Mouse (Mus musculus) MEL-GATA-1-ER (cell line): ENCODE measurements around the gene Sh3pxd2a.

Experiments used
- DNase-seq: peaks from one replicate; pipeline ENCODE4 v3.0.0-alpha.2; 2012; ENCODE audit warnings: low read depth; ENCODE audit errors: extremely low read depth

Sh3pxd2a gene

GRCm38 (mm10) chr19:47282688-47283215, 181.4 kb downstream of the Sh3pxd2a start:
- DNase-seq = no peak

DNA sequence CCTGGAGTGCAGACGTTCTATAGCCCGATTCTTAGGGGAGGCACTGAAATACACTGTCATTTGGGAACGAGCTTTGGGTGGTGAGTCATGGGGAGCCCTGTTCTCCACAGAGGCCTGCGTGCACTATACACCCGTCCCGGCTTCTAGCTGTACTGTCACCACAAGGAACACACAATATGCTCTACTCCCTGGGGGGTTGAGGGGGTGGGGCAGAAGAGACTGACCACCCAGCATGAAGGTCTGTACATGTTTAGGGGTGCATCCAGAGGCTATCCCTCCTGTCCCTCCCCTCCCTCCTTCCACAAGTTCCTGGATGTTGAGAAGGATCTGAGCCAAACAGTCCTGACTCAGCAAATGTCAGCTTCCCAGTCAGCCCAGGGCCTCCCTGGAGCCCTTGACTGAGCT, 182.1 kb downstream of the Sh3pxd2a start:
- DNase-seq = no peak

DNA sequence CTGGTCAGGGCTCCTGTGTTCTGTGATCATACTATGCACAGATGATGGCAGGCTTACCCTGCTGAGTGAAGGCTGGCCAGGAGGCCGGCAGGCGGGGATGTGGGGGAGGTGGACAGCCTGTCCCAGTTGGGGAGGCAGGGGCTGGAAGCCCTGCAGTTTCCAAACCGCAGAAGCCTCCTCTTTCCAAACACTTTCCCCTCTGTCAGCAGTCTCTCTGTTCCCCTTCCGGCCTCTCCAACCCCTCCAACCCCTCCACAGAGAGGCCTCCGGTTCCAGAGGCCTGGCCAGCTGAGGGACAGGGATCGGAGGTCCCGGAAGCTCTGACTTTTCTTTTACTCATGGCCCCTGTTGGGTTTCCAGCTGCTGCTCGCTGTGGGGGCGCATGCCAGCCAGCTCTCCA, 183.3 kb downstream of the Sh3pxd2a start:
- DNase-seq = no peak

DNA sequence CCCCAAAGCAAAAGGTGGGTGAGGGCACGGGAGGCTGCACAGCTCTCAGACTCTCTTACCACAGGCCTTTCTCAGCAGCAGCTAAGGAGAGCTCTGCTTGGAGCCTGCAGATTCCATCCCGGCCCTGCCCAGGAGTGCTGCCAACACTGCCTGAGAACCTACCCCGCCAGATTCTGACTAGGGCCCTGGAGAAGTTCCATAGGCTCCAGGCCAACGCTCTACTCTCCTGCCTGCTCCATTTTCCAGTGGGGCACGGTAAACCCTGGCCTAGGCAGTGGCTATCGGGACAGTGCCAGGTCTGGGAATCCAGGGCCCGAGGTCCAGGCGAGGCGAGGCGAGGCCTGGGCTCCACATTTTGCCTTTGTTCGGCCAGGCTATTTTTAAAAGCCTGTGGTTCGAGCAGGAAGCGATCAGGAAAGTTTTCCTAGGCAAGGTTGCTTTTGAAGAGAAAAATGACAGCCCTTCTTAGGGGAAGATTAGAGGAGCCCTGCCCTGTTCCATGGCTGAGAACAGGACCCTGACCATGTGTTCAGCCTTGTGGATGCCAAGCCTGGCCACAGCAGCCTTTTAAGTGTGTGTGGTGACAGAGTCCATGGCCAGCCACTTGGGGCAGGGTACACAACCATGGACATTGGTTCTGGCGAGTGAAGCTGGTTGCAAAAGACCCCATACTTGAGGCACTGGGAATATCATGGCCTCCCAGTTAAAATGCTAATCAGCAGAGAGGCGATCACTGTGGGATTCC, 184.2 kb downstream of the Sh3pxd2a start:
- no peak for DNase-seq

- no peak for DNase-seq
These were observed 184.8 kb downstream of the Sh3pxd2a start for GRCm38 (mm10) chr19:47279372-47279771.

GRCm38 (mm10) chr19:47276730-47277129, 187.5 kb downstream of the Sh3pxd2a start:
- no peak for DNase-seq

DNA sequence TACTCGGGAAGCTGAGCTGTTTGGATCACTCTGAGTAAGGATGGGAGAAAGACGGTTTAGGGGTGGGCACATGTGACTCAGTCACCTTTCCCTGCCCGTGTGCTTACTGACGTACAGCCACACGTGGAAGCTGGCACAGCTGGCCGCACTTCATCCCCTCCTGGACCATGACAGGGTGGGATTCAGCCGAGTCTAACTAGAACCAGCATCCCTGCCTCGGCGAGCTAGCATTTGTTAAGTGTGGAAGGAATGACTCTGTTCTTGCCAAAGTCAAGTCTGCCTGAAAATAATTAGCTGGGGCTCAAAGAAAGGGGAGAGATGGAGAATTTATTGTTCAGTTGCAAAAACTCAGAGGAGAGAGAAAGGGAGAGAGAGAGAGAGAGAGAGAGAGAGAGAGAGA, 193.7 kb downstream of the Sh3pxd2a start:
- no peak for DNase-seq

- DNase-seq = no peak
These were observed 194.5 kb downstream of the Sh3pxd2a start for GRCm38 (mm10) chr19:47269729-47270128.

DNA sequence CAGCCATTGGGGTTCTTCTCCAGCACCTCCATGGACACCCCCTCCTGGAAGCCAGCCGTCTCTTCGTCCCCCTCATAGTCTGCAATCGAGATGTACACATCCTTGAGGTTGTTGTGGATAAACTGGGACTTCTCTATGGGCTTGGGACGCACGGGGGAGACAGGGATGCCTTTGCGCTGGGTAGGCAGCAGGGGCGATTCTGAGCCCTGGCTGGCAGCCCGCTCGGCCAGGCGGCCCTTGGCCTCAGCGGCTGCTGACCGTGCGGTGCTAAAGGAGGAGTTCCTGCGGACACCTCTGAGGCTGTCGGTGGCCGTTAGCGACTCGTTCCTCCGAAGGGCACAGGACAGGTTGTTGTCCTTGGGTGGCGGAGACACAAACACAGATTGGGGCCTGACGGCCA, 197.1 kb downstream of the Sh3pxd2a start:
- DNase-seq = no peak

- DNase-seq = no peak
These were observed 198.0 kb downstream of the Sh3pxd2a start for GRCm38 (mm10) chr19:47266070-47266801.

DNA sequence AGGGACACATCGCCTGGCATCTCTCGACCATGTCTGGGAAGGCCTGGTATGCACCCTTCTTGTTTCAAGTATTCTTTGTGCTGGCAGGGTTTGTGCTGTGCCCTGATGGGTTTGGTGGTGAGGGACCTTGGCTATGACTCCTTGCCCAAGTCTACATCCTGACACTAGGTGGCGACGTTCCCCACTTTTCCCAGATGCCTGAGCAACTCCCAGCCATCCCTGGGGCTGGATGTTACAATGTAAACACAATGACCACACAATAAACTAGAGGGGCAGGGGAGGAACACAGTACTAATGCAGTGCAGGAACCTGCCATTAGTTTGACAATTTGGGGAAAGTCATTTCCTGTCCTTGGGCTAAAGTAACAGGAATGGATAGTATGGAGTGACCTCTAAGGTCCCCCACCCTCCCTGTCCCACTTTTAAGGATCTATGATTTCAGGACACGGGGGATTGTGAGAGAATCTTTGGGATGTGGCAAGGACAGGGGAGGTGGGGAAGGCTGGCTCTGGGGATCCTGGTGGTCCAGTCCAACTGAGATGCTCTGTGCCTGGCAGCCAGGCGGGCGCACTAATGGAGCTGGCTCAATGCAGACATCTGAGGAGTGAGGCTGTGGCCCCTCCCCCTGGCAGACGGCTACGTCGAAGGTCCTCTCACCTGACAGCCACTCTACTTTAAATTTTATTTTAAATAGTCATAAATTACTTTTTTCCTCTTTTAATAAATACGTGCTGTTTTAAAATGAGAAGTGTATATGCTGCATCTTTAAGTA, 199.7 kb downstream of the Sh3pxd2a start:
- DNase-seq = peak; percentile 12

DNA sequence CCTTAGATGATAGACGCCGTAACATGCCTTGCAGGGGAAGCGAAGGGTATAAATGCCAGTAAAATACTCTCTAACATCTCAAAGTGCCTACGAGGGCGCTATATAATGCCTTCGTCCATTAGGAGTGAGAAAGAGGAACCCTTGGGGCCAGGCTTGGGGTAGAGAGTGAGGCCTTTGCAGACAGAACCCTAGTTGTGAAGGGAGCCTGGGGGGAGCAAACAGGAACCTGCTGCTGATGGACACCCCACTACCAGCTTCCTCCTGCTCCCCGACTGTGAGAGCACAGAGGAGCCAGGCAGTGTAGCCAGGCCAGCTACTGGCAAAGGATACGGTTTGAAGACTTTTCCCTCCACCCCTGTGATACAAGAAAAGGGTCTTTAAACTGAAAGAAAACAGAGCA, 200.6 kb downstream of the Sh3pxd2a start:
- no peak for DNase-seq

DNA sequence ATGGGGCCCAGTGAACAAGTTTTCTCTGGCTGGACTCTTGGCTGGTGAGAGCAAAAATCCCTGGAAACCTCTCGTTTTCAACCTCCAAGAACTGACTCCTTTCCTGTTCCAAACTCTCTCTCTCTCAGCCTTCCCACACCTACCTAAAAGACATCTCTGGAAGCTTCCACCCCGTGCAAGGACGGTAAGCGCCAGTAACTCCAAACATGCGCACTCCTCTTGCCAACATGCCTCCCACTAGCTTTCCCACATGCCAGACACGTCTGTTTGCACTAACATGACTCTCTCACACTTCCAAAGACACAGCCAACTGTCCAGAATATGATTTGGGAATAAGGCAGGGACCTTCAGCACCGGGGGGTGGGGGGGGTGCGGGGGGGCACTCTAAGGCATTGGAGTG, 203.0 kb downstream of the Sh3pxd2a start:
- no peak for DNase-seq

DNA sequence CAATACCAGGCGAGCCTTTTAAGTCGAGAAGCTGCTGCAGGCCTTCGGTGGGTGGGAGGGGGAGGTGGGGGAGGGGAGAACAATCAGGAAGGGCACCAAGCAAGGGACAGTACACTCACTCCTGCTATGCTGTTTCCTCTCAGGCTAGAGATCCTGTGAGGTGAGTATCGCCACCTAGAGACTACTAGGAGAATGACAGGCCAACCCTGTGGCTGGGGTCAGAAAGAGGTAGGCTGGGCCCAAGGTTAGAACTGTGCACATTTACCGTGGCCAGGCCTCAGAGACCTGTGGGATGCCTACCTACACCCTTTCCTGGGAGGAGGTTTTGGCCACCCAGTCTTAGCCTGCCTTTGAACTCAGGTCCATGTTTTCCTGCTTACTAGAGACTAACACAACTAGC, 204.6 kb downstream of the Sh3pxd2a start:
- DNase-seq = no peak

GRCm38 (mm10) chr19:47255919-47256318, 208.3 kb downstream of the Sh3pxd2a start:
- DNase-seq = peak; percentile 15

- DNase-seq = no peak
These were observed 209.2 kb downstream of the Sh3pxd2a start for GRCm38 (mm10) chr19:47255036-47255435.

DNA sequence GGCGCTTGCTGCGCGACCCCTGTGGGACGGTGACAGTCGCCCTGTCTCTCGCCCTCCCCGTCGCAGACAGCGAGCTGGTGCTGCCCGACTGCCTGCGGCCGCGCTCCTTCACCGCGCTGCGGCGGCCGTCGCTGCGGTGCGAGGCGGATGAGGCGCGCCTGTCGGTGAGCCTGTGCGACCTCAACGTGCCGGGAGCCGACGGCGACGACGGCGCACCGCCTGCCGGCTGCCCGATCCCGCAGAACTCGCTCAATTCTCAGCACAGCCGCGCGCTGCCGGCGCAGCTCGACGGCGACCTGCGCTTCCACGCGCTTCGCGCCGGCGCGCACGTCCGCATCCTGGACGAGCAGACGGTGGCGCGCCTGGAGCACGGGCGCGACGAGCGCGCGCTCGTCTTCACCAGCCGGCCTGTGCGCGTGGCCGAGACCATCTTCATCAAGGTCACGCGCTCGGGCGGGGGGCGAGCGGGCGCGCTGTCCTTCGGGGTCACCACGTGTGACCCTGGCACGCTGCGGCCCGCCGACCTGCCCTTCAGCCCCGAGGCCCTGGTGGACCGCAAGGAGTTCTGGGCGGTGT, 211.1 kb downstream of the Sh3pxd2a start:
- no peak for DNase-seq

DNA sequence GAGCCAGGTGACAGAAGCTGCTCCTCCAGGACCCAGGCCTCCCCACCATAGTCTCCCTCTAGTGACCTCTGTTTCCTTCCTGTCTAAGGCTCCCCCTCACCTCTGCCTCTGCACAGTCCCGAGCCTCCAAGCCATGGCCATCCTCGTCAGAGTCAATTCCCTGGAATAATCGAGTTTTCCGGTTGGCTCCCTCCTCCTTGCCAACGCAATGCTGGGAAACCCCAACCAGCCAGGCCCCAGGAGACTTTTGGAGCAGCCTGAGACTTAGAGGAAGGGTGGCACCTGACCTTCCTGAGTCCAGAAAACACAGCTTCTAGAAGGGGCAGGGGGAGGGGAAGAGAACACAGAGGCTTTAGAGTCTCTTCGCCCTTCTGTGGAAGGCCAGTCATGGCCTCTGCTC, 213.3 kb downstream of the Sh3pxd2a start:
- no peak for DNase-seq

DNA sequence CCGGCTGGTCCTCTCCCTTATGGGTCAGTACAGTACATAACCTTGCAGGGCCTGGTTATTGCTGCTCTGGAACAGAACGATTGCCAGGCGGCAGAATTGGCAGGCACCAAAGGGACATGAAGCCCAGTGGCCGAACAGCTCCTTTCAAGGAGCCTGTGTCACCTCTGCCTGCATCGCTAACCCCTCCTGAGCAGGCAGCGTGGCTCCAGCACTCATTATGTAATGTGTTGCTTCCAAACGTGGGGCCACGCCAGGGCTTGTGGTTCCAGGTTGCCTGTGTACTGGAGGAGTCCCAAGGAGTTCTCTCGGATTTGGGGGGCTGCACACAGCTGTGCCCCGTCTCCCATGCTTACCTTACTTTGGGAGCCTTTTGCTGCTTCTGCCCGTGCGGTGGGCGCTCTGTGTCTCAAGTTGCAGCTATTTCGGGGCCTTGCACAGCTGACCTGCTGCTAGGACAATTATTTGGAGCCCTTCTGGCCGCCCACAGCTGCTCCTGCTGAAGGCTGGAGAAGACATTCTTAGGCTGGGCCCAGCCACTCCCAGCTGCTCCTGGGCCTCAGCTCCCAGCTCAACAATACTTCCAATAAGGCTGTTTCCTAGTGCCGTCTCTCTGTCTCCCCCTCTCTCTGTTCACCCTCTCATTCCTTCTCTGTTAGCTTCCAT, 215.2 kb downstream of the Sh3pxd2a start:
- DNase-seq = no peak

DNA sequence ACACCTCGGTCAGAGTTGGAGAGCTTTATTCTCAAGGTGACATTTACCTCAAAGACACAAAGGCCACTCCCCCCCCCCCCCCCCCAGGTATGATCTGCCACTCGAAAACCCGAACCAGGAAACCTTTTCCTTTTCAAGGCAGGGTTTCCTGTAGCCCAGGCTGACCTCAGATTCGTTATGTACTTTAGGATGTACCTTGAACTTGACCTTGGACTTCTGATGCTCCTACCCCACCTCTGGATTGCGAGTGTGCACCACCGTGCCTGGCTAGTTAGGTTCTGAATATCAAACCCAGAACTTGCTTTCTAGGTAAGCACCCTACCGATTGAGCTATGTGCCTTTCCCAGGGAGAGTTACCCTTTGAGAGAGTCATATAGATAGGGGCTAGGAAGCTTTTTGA, 215.9 kb downstream of the Sh3pxd2a start:
- DNase-seq = no peak

DNA sequence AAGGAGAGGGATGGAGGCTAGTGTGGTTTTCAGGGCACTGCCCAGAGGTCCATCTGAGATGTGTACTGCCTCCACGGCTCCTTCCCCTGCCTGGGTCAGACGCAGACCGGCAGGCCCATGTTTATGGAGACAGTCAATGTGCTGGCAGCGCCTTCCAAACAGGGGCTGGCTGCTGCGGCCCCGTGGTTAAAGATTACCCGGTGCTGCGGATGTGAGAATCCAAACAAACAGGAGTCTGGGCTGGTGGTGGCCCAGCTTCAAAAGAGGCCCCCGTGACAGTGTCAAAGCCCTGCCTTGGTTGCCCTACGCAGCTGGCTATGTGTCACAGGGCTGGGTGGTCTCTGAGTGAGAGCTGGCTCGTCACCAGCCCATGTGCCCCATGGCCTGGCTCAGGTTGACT, 216.4 kb downstream of the Sh3pxd2a start:
- no peak for DNase-seq
